Mouse (Mus musculus) adrenal gland, adult 18-20 months (tissue): ENCODE measurements at regions not wholly inside any gene's neighbourhood (a gene's known extent, or its start where the extent isn't known, plus 50 kb on each side); places are given as distances from the start of the nearest gene placed in this dataset.

Source experiments
- DNase-seq, 2 experiments: peaks; one replicate each; pipeline ENCODE4 v3.0.0; 2021 to 2022; ENCODE audit warnings: low spot score in 2 of 2

DNA sequence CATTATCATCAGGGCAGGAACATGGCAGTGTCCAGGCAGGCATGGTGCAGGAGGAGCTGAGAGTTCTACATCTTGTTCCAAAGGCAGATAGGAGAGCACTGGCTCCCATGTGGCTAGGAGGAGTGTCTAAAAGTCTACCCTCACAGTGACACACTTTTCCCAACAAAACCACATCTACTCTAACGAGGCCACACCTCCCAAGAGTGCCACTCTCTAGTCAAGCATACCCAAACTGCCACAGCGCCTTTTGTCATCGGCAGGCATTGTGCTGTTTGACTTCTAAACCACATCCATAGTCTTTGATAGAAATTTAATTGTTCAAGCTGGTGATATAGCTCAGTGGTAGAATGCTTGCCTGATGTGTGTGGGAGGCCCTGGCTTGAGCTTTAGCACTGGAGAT lies 56.6 kb upstream of the Mvb12b start:
- DNase-seq: no peak

DNA sequence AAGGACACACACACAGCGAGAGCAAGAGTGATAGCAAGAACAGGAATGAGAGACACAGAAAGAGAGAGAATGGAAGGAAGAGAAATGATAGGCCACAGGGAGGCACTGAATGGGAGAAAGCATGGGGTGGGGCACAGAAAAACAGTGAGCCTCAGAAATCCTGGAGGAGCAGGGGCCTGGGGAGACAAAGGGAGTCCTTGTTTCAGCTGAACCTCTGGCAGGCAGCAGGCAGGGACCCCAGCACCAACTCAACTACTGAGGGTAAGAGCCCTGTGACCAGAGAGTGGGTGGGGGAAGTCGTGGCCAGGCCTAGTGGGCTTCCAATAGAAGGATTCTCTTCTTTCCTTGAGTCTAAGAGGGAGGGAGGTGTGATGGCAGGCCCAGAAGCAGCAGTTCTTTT lies 54.3 kb upstream of the Mvb12b start:
- no peak for DNase-seq

DNA sequence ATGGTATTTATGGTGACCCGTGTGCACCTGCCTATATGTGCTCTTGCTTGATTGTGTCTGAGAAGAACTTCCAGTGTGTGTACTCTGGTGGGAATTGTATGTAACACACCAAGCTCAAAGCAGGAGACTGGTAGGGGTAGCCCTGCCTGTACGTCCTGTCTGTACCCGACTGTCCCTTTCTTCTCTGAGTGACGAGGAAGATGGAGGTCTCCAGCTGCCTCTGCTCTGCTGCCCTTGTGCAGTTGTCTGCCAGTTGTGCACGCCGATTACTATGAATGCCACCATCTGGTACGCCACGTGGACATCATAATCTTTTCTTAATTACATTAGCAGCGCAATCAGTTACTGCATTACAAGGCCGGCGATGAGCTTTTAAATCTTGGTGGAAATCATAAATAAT lies 53.6 kb upstream of the Mvb12b start:
- no peak for DNase-seq

DNA sequence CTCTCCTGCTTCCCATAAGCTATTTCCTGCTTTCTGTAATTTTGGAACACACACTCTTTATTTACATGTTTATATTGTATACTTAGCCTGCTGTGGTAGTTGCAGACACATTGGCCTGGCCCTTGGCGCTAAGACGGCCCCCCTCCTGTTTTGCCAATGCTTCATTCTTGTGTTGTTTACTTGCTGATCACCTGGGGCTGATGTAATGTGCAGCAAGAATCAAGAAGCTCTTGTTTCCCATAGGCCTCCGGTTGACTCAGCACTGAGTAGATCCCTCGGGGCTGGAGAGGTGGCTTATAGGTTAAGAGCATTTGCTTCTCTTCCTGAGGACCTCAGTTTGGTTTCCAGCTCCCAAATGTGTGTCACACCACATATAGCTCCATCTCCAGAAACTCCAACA lies 52.1 kb upstream of the Mvb12b start:
- no peak for DNase-seq
